Mouse (Mus musculus) gastrocnemius, adult 2 months (tissue): ENCODE measurements around the gene Ofcc1. TPM values are rescaled to one million over a fixed set of nuclear protein-coding genes. Genes with fewer than 3 reads are reported as not detected.

Experiments
- DNase-seq: peaks from one replicate; pipeline ENCODE4 v3.0.0; 2022
- H3K27ac ChIP-seq: fragments of 200-600 bp; 2 replicates; pipeline ENCODE4 v1.8.1; 2022; ENCODE audit warnings: mild to moderate bottlenecking
- H3K4me3 ChIP-seq: fragments of 200-600 bp; 2 replicates; pipeline ENCODE4 v1.8.1; 2022; ENCODE audit warnings: mild to moderate bottlenecking, moderate library complexity
- CTCF ChIP-seq: fragments of 200-600 bp; IDR thresholded peaks from 2 replicates; pipeline ENCODE4 v1.8.1; 2022; ENCODE audit warnings: antibody characterized with exemption, mild to moderate bottlenecking, moderate library complexity
- intact Hi-C: fragments of 180-260 bp; cut with DNase I; formaldehyde crosslinking; loops from one replicate; pipeline ENCODE4 v1.15.1; 2025
- total RNA-seq, 2 experiments: library from RNA; stranded (reverse); gene quantifications; 2 replicates each; pipeline ENCODE4 v1.2.3; 2021

Gene Ofcc1
- total RNA-seq, 2 experiments from 2014 or later, result not detected

DNA sequence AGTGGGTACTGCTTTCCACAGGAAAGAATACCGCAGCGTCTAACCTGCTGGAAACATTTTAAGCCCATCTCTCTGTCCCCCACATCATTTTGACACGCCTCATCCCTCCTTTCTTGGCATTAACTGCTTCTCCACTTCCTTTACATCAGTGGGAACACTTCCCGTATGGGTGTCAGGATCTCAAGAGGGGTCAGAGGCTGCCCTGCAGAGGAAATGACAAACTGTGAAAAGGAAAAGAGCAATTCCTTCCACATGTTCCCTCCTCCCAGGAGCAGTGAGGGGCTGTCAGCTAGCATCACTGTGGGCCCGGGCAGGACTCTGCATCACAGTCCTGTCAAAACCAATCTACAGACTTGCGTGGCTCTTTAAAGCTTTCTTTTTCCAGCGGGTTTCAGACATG is 193.4 kb downstream of the Ofcc1 start:
- no peak overlapping the region for H3K4me3 ChIP-seq
- intact Hi-C loops, result no loop called here
- DNase-seq, result no peak
- no peak for TF ChIP-seq CTCF
- no peak overlapping the region for H3K27ac ChIP-seq

DNA sequence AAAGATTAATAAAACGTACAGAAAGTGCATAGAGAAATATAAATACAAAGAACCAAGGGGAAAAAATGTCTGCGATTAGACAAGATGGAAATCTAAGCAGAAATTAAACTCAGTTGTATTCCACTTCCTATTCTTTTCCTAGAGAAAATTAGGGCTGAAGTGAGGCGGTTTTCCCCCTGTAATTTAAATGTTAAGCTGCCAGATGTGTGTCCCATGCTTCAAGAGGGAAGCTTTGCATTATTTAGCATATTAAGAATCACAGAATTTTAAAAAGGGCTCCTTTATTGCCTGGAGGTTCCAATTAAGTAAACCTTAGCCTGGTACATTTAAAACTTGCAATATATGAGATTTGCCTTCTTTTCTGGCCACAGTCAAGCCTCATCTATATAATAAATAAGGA is 205.8 kb downstream of the Ofcc1 start:
- no peak overlapping the region for H3K4me3 ChIP-seq
- intact Hi-C loops, result no loop called here
- DNase-seq, result no peak
- no peak overlapping the region for H3K27ac ChIP-seq
- TF ChIP-seq CTCF, result no peak

DNA sequence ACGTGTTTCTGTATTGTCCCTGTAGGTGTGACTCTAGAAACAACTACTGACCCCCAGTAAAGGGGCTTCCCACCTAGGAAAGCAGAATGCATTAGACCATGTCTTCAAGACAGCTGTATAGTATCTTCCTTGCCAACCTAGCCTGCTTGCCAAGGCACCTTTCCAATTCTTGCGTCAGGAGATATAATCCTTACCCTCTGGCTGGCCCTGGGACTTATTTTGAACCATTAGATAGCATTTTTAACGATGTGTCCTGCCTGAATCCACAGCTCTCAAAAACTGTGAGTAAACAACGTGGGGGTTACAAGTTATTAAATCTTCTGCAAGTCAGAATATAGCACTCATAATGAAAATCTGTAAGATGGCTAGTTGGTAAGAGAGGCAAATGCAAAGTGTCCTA is 221.3 kb downstream of the Ofcc1 start:
- no peak for TF ChIP-seq CTCF
- intact Hi-C loops, result no loop called here
- Histone ChIP-seq H3K27ac (no peak overlapping the region), H3K4me3 (no peak overlapping the region)
- no peak for DNase-seq

DNA sequence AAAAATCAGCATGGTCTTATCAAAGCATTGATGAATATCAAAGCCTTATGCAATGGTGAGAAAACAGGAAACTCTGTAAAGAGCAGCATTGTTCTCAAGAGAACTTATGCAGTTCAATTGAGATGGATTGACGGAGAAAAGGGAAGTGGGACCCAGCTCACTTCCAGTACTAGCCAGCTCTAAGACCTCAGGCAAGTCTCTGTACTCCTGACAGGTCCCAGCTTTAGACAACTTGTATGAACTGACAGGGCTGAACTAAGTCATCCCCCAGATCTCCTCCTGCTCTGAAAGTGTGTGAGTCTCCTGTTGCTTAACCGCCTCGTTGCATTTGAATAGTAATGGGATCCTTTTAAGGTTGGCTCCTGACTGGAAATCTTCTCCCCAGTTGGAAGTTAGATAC is 225.2 kb downstream of the Ofcc1 start:
- TF ChIP-seq CTCF, result no peak
- intact Hi-C loops, result no loop called here

DNA sequence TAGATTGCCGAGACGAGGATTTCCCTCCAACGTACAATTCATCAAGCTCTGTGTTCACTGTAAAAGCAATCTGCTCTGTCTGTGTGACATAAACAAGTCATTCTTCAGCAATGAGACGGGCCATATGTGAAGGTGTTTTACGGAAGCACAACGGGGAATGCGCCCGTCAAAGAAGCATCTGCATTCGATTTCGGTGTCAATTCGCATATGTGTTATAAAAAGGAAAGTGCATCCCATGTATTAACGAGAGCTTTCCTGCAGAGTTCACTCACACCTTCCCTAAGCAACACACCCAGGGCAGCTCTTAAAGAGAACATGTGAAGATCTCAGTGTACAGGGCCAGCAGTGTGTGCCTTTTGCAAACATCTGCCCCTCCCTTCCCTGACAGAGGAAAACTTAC is 225.6 kb downstream of the Ofcc1 start:
- TF ChIP-seq CTCF, result no peak
- Histone ChIP-seq H3K4me3 (no peak overlapping the region), H3K27ac (no peak overlapping the region)
- no peak for DNase-seq
- intact Hi-C loops, result no loop called here

More for the DNA sequence above, 225.2 kb downstream of the Ofcc1 start:
- no peak for DNase-seq
- H3K4me3 ChIP-seq, result no peak overlapping the region
- H3K27ac ChIP-seq, result no peak overlapping the region

DNA sequence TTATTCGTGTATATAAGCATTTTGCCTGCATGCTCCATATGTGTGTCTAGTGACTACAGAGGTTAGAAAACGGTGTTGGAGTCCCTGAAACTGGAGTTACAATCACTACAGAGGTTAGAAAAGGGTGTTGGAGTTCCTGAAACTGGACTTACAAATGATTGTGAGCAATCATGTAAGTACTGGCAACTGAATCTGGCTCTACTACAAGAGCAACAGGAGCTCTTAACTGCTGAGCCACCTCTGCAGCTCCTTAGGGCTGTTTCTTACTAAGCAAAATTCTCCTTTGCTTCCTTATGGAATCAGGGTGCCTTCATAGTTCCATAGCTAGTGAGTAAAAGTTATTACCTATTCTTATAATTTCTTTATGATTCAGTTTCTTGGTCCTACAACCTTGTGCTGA is 237.4 kb downstream of the Ofcc1 start:
- H3K27ac ChIP-seq, result no peak overlapping the region
- no peak for TF ChIP-seq CTCF
- DNase-seq, result no peak
- H3K4me3 ChIP-seq, result no peak overlapping the region
- intact Hi-C loops, result no loop called here

GRCm38 (mm10) chr13:40112336-40112735 is 248.9 kb downstream of the Ofcc1 start:
- Histone ChIP-seq H3K27ac (no peak overlapping the region), H3K4me3 (no peak overlapping the region)
- no peak for TF ChIP-seq CTCF
- no peak for DNase-seq
- intact Hi-C loops, result no loop called here

DNA sequence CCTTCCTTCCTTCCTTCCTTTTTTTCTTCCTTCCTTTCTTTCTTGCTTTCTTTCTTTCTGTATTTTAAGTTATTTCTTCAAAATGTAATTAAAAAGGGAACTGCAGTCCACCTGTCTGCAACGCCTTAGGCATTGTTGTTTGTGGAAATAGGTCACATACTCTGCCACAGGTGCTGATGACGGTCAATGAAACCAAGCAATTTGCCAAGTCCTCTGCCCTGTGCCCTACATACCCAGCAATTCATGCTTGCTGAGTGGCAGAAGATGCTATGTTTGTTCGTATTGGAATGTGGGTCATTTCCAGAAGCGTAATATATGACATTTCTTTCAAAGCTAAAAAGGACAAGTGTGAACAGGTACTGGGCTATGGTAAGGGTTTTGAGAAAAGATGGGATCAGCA is 285.0 kb downstream of the Ofcc1 start:
- intact Hi-C loops, result no loop called here
- H3K27ac ChIP-seq, result no peak overlapping the region
- H3K4me3 ChIP-seq, result no peak overlapping the region
- DNase-seq, result no peak
- TF ChIP-seq CTCF, result no peak

- no peak for DNase-seq
- TF ChIP-seq CTCF, result no peak
- no peak overlapping the region for H3K4me3 ChIP-seq
- no peak overlapping the region for H3K27ac ChIP-seq
- intact Hi-C loops, result no loop called here
Measured at GRCm38 (mm10) chr13:40074850-40075416, 286.3 kb downstream of the Ofcc1 start.

DNA sequence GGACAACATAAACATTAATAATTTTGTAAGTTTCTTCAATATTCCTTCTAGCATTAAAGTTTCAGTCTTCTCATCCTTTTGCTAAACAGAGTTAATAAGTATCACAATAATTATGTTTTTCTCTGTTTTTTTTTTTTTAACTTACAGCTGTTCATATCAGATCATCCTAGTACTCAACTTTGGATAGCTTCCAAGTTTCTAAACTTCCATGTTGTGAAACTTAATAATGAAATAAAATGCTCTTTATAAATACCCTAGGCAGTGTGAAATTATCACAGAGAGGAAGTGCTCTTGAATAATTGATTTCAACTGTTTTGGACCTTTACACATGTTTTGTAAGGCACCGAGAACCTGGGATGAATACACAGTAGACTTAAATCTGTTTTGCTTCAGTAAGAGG is 291.2 kb downstream of the Ofcc1 start:
- DNase-seq, result no peak
- H3K27ac ChIP-seq, result no peak overlapping the region
- H3K4me3 ChIP-seq, result no peak overlapping the region
- no peak for TF ChIP-seq CTCF
- intact Hi-C loops, result no loop called here

GRCm38 (mm10) chr13:40061281-40061680 is 300.0 kb downstream of the Ofcc1 start:
- no peak for DNase-seq
- intact Hi-C loops, result no loop called here
- no peak overlapping the region for H3K27ac ChIP-seq
- no peak overlapping the region for H3K4me3 ChIP-seq
- no peak for TF ChIP-seq CTCF

GRCm38 (mm10) chr13:40037881-40038280 is 323.4 kb downstream of the Ofcc1 start:
- no peak for DNase-seq
- TF ChIP-seq CTCF, result no peak
- intact Hi-C loops, result no loop called here
- no peak overlapping the region for H3K27ac ChIP-seq
- no peak overlapping the region for H3K4me3 ChIP-seq

DNA sequence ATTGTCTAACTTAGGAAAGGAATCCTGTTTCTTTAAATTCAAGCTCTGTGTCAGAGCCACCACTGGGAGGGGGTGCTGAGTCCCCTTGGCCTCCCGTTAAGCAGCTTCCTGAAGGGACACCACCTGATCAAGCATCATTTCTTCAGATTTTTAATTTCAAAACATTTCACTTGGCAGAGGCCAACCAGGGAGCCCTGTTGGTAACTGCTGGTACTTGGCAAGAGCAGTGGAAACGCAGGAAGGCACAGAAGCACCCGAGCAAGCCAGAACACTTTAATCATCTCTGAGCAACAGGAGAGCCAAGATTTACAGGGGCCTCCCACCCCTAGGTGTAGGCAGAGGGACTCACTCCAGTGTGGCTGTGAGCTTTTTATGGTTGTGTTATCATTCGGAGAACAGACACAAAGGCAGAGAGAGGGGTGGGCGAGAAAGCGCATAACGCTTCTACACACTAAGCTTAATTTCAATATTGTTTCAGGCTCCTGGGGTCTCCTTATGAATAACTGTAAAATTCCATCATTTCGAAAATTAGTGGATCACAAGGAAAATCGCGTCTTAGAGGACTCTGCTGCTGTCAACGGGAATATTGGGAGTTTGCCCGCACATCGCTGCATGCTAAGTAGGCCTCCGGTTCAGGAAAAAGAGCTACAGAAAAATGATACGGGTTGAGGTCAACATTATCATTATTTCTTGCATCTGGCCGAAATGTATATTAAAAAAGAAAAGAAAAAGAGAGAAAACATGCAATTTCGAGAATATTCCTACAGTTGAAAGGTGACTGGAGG is 324.1 kb downstream of the Ofcc1 start:
- no peak overlapping the region for H3K27ac ChIP-seq
- DNase-seq, result no peak
- no peak overlapping the region for H3K4me3 ChIP-seq
- TF ChIP-seq CTCF, result no peak
- intact Hi-C loops, result no loop called here

- intact Hi-C loops, result no loop called here
Measured at GRCm38 (mm10) chr13:40029426-40029825, 331.8 kb downstream of the Ofcc1 start.

More at GRCm38 (mm10) chr13:40029426-40029825, 331.8 kb downstream of the Ofcc1 start:
- no peak for TF ChIP-seq CTCF
- Histone ChIP-seq H3K4me3 (no peak overlapping the region), H3K27ac (no peak overlapping the region)
- DNase-seq, result no peak
